Mouse (Mus musculus) MEL (cell line): ENCODE measurements at regions not wholly inside any gene's neighbourhood (a gene's known extent, or its start where the extent isn't known, plus 50 kb on each side); places are given as distances from the start of the nearest gene placed in this dataset.

Experiments
- DNase-seq: peaks from one replicate; pipeline ENCODE4 v3.0.0; 2011; ENCODE audit warnings: low read depth, low spot score
- H3K27ac ChIP-seq: 2 replicates; pipeline ENCODE4 v1.5.1; 2012; ENCODE audit warnings: low read depth, mild to moderate bottlenecking, control low read depth, low read length, moderate library complexity; ENCODE audit not compliant: control insufficient read depth
- H3K27me3 ChIP-seq, 2 experiments: fragments of 150-350 bp in 1 of 2; sonication (generic) in 1 of 2; 2 replicates each; pipeline ENCODE4 v1.6.1; 2012; ENCODE audit warnings: low read length in 2 of 2, mild to moderate bottlenecking in 2 of 2, improper control_type of control experiment in 1 of 2, moderate library complexity in 1 of 2; ENCODE audit not compliant: insufficient read depth in 2 of 2, control insufficient read depth in 1 of 2
- H3K36me3 ChIP-seq, 2 experiments: 2 replicates each; pipeline ENCODE4 v1.6.1; 2012 to 2014; ENCODE audit warnings: low read length in 2 of 2, improper control_type of control experiment in 1 of 2, inconsistent platforms in 1 of 2, mild to moderate bottlenecking in 1 of 2; ENCODE audit not compliant: insufficient read depth in 2 of 2, control insufficient read depth in 1 of 2
- H3K4me1 ChIP-seq, 2 experiments: fragments of 150-350 bp in 1 of 2; sonication (generic) in 1 of 2; 2 replicates each; pipeline ENCODE4 v1.6.1; 2012; ENCODE audit warnings: low read length in 2 of 2, improper control_type of control experiment in 1 of 2, mild to moderate bottlenecking in 1 of 2; ENCODE audit not compliant: insufficient read depth in 2 of 2, control insufficient read depth in 1 of 2
- H3K4me3 ChIP-seq, 2 experiments: fragments of 150-350 bp in 1 of 2; sonication (generic) in 1 of 2; 2 replicates each; pipeline ENCODE4 v1.5.1; 2012; ENCODE audit warnings: low read depth in 2 of 2, low read length in 2 of 2, mild to moderate bottlenecking in 2 of 2, moderate library complexity in 2 of 2, control low read depth in 1 of 2, improper control_type of control experiment in 1 of 2; ENCODE audit not compliant: control insufficient read depth in 1 of 2, insufficient read depth in 1 of 2
- H3K79me2 ChIP-seq: 2 replicates; pipeline ENCODE4 v1.6.1; 2012; ENCODE audit warnings: mild to moderate bottlenecking, low read length, moderate library complexity; ENCODE audit not compliant: control insufficient read depth, poor library complexity, insufficient read depth
- H3K9ac ChIP-seq: 2 replicates; pipeline ENCODE4 v1.6.1; 2012; ENCODE audit warnings: low read depth, mild to moderate bottlenecking, control low read depth, low read length, moderate library complexity; ENCODE audit not compliant: control insufficient read depth, poor library complexity, severe bottlenecking
- H3K9me3 ChIP-seq: fragments of 150-350 bp; sonication (generic); replicated peaks from 2 replicates; pipeline ENCODE4 v1.6.1; 2012; ENCODE audit warnings: mild to moderate bottlenecking, low read length, improper control_type of control experiment, moderate library complexity; ENCODE audit not compliant: insufficient read depth
- BHLHE40 ChIP-seq: IDR thresholded peaks from 2 replicates; pipeline ENCODE4 v1.6.1; 2012; ENCODE audit warnings: low read depth, mild to moderate bottlenecking, inconsistent platforms, low read length, improper control_type of control experiment, borderline replicate concordance
- CHD2 ChIP-seq: IDR thresholded peaks from 2 replicates; pipeline ENCODE4 v1.6.1; 2011; ENCODE audit warnings: low read length, improper control_type of control experiment
- CTCF ChIP-seq, 3 experiments: IDR thresholded peaks in 2 of 3; conservative IDR thresholded peaks in 1 of 3; 2 replicates each; pipeline ENCODE4 v1.5.1; 2011 to 2012; ENCODE audit warnings: low read length in 3 of 3, low read depth in 2 of 3, mild to moderate bottlenecking in 2 of 3, improper control_type of control experiment in 1 of 3, inconsistent platforms in 1 of 3, mixed read lengths in 1 of 3, moderate library complexity in 1 of 3; ENCODE audit not compliant: control insufficient read depth in 1 of 3, insufficient read depth in 1 of 3, poor library complexity in 1 of 3, severe bottlenecking in 1 of 3
- E2F4 ChIP-seq: IDR thresholded peaks from 2 replicates; pipeline ENCODE4 v1.6.1; 2011; ENCODE audit warnings: low read depth, low read length, improper control_type of control experiment, borderline replicate concordance
- GABPA ChIP-seq: IDR thresholded peaks from 2 replicates; pipeline ENCODE4 v1.6.1; 2012; ENCODE audit warnings: low read depth, mild to moderate bottlenecking, inconsistent platforms, low read length, improper control_type of control experiment, moderate library complexity
- HCFC1 ChIP-seq: IDR thresholded peaks from 2 replicates; pipeline ENCODE4 v1.6.1; 2012; ENCODE audit warnings: low read depth, mild to moderate bottlenecking, inconsistent platforms, low read length, improper control_type of control experiment, moderate library complexity
- JUND ChIP-seq: IDR thresholded peaks from 2 replicates; pipeline ENCODE4 v1.6.1; 2011; ENCODE audit warnings: low read depth, mild to moderate bottlenecking, improper control_type of control experiment, low read length
- KAT2A ChIP-seq: conservative IDR thresholded peaks from 2 replicates; pipeline ENCODE4 v1.6.1; 2012; ENCODE audit warnings: low read depth, low read length, improper control_type of control experiment, inconsistent platforms
- MAFK ChIP-seq: IDR thresholded peaks from 2 replicates; pipeline ENCODE4 v1.6.1; 2011; ENCODE audit warnings: low read depth, mild to moderate bottlenecking, low read length, improper control_type of control experiment, borderline replicate concordance
- MAX ChIP-seq: IDR thresholded peaks from 2 replicates; pipeline ENCODE4 v1.6.1; 2011; ENCODE audit warnings: low read length, improper control_type of control experiment
- MAZ ChIP-seq: IDR thresholded peaks from 2 replicates; pipeline ENCODE4 v1.6.1; 2012; ENCODE audit warnings: low read depth, mild to moderate bottlenecking, inconsistent platforms, low read length, improper control_type of control experiment
- MEF2A ChIP-seq: IDR thresholded peaks from 2 replicates; pipeline ENCODE4 v1.6.1; 2014; ENCODE audit warnings: low read depth, mild to moderate bottlenecking, inconsistent platforms, low read length, improper control_type of control experiment; ENCODE audit not compliant: poor library complexity, insufficient replicate concordance, severe bottlenecking; ENCODE audit errors: extremely low read depth
- MXI1 ChIP-seq: IDR thresholded peaks from 2 replicates; pipeline ENCODE4 v1.6.1; 2011; ENCODE audit warnings: mild to moderate bottlenecking, low read depth, low read length, improper control_type of control experiment
- MYB ChIP-seq: IDR thresholded peaks from 2 replicates; pipeline ENCODE4 v1.6.1; 2011; ENCODE audit warnings: mild to moderate bottlenecking, low read depth, low read length, improper control_type of control experiment
- MYC ChIP-seq: IDR thresholded peaks from 2 replicates; pipeline ENCODE4 v1.6.1; 2011; ENCODE audit warnings: low read depth, mild to moderate bottlenecking, low read length, improper control_type of control experiment, moderate library complexity
- NELFE ChIP-seq: IDR thresholded peaks from 2 replicates; pipeline ENCODE4 v1.6.1; 2011; ENCODE audit warnings: low read depth, low read length, improper control_type of control experiment
- POLR2AphosphoS5 ChIP-seq: IDR thresholded peaks from 2 replicates; pipeline ENCODE4 v1.6.1; 2012; ENCODE audit warnings: low read depth, borderline replicate concordance, mild to moderate bottlenecking, inconsistent platforms, low read length, moderate library complexity, mixed read lengths
- RCOR1 ChIP-seq: IDR thresholded peaks from 2 replicates; pipeline ENCODE4 v1.6.1; 2012; ENCODE audit warnings: low read depth, mild to moderate bottlenecking, inconsistent platforms, low read length, improper control_type of control experiment
- SIN3A ChIP-seq: IDR thresholded peaks from 2 replicates; pipeline ENCODE4 v1.6.1; 2012; ENCODE audit warnings: low read length, improper control_type of control experiment, inconsistent platforms
- SMC3 ChIP-seq: IDR thresholded peaks from 2 replicates; pipeline ENCODE4 v1.6.1; 2011; ENCODE audit warnings: low read depth, low read length, improper control_type of control experiment
- TCF12 ChIP-seq: IDR thresholded peaks from 2 replicates; pipeline ENCODE4 v1.6.1; 2014; ENCODE audit warnings: low read depth, mild to moderate bottlenecking, inconsistent platforms, low read length, improper control_type of control experiment, moderate library complexity
- UBTF ChIP-seq: IDR thresholded peaks from 2 replicates; pipeline ENCODE4 v1.6.1; 2012; ENCODE audit warnings: low read depth, mild to moderate bottlenecking, inconsistent platforms, low read length, improper control_type of control experiment, moderate library complexity, borderline replicate concordance; ENCODE audit not compliant: insufficient read depth
- USF1 ChIP-seq: IDR thresholded peaks from 2 replicates; pipeline ENCODE4 v1.6.1; 2014; ENCODE audit warnings: low read depth, mild to moderate bottlenecking, inconsistent platforms, low read length, improper control_type of control experiment, moderate library complexity
- USF2 ChIP-seq, 2 experiments: IDR thresholded peaks; 2 replicates each; pipeline ENCODE4 v1.6.1; 2011 to 2012; ENCODE audit warnings: improper control_type of control experiment in 2 of 2, low read length in 2 of 2, borderline replicate concordance in 1 of 2, inconsistent platforms in 1 of 2, low read depth in 1 of 2, mild to moderate bottlenecking in 1 of 2; ENCODE audit not compliant: insufficient read depth in 1 of 2
- ZC3H11A ChIP-seq: IDR thresholded peaks from 2 replicates; pipeline ENCODE4 v1.6.1; 2012; ENCODE audit warnings: low read depth, mild to moderate bottlenecking, inconsistent platforms, low read length, improper control_type of control experiment
- ZKSCAN1 ChIP-seq: IDR thresholded peaks from 2 replicates; pipeline ENCODE4 v1.6.1; 2012; ENCODE audit warnings: low read depth, mild to moderate bottlenecking, inconsistent platforms, low read length, improper control_type of control experiment, moderate library complexity
- ZNF384 ChIP-seq: IDR thresholded peaks from 2 replicates; pipeline ENCODE4 v1.6.1; 2012; ENCODE audit warnings: low read depth, mild to moderate bottlenecking, inconsistent platforms, low read length, improper control_type of control experiment

DNA sequence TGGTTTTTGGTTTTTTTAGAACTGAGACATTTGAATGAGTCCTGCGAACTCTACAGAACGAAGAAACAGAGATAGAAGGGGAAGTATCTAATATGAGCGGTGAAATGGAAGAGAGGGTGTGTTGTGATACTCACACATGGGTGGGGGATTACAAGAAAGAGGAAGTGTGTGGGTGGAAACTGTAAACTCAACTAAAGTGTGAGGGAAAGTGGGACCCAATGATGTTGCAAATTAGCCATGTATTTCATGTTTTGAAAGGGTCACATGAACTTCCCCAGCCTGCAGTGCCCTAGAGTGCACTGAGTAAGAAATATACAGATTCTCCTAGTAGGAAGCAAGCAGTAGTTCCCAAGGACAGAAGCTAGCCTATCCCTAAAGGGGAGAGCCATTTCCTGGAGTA, 524.3 kb upstream of the Cdh5 start:
- TF ChIP-seq CHD2 (no peak), ZKSCAN1 (no peak), BHLHE40 (no peak), HCFC1 (no peak), USF1 (no peak), ZC3H11A (no peak), MEF2A (no peak)
- DNase-seq, result peak; percentile 13
- H3K27me3 ChIP-seq, result no peaks in the 10 kb centered on the region

GRCm38 (mm10) chr8:103578006-103578405, 523.4 kb upstream of the Cdh5 start:
- Histone ChIP-seq H3K36me3 (no peaks in the 10 kb centered on the region), H3K9me3 (no peaks in the 10 kb centered on the region), H3K9ac (no peak overlapping the region), H3K4me3 (no peak overlapping the region), H3K79me2 (no peaks in the 10 kb centered on the region), H3K4me1 (no peaks in the 10 kb centered on the region), H3K27me3 (no peaks in the 10 kb centered on the region), H3K27ac (no peak overlapping the region)
- TF ChIP-seq CHD2 (no peak), MAX (no peak), GABPA (no peak), USF2 (IDR thresholded peaks at IDR 0.05; ENCODE audit: borderline replicate concordance in 1 of 2, insufficient read depth in 1 of 2, low read depth in 1 of 2, low read length in 2 of 2) (no peak), MYC (no peak), BHLHE40 (no peak), SIN3A (no peak), RCOR1 (no peak), HCFC1 (no peak), CTCF (IDR thresholded peaks at IDR 0.05 in 2 of 3, conservative IDR thresholded peaks at IDR 0.05 in 1 of 3; ENCODE audit: control insufficient read depth in 1 of 3, insufficient read depth in 1 of 3, low read depth in 2 of 3, low read length in 3 of 3, poor library complexity in 1 of 3, severe bottlenecking in 1 of 3) (no peak), SMC3 (no peak)
- no peak for DNase-seq

More for the DNA sequence above, 524.3 kb upstream of the Cdh5 start:
- no peaks in the 10 kb centered on the region for H3K79me2 ChIP-seq
- no peaks in the 10 kb centered on the region for H3K36me3 ChIP-seq
- H3K27ac ChIP-seq, result no peak overlapping the region
- H3K9me3 ChIP-seq, result no peaks in the 10 kb centered on the region
- H3K4me3 ChIP-seq, result no peak overlapping the region
- H3K4me1 ChIP-seq, result no peaks in the 10 kb centered on the region
- no peak overlapping the region for H3K9ac ChIP-seq

- no peaks in the 10 kb centered on the region for H3K36me3 ChIP-seq
- H3K27ac ChIP-seq, result no peak overlapping the region
- no peaks in the 10 kb centered on the region for H3K9me3 ChIP-seq
- H3K27me3 ChIP-seq, result no peaks in the 10 kb centered on the region
- no peak for TF ChIP-seq JUND
- no peak for TF ChIP-seq ZNF384
- TF ChIP-seq MAZ, result no peak
- no peak for TF ChIP-seq SIN3A
- TF ChIP-seq NELFE, result no peak
- no peak for TF ChIP-seq MXI1
- no peak for TF ChIP-seq RCOR1
- TF ChIP-seq ZKSCAN1, result no peak
- TF ChIP-seq MYB, result no peak
- no peak for TF ChIP-seq KAT2A
- no peak for TF ChIP-seq ZC3H11A
- no peak for TF ChIP-seq TCF12
- no peak for TF ChIP-seq E2F4
- no peak for TF ChIP-seq POLR2AphosphoS5
- TF ChIP-seq UBTF, result no peak
- TF ChIP-seq MAFK, result no peak
- TF ChIP-seq, all 39 proteins: peak for 0
- Histone ChIP-seq H3K9ac (no peak overlapping the region), H3K4me1 (no peaks in the 10 kb centered on the region), H3K79me2 (no peaks in the 10 kb centered on the region), H3K4me3 (no peak overlapping the region)
- no peak for DNase-seq
Measured at GRCm38 (mm10) chr8:103608291-103608690, 493.1 kb upstream of the Cdh5 start.
